In genomic region chr11:79674231-79674630, GRCm38 (mm10) we compare ENCODE assay signal across 13 mouse cellular contexts.
DNase-seq lines count a peak whose midpoint lies in the region; ATAC-seq and TF ChIP-seq lines count a peak whose summit lies in the region.
"Had no signal": no experiment of that assay in that cellular context is flagged by ENCODE, and none has a peak within 500 bp of the region (broad histone marks: within the 10 kb centered on the region; RNA-seq: fewer than 3 reads in every experiment).

No protein-coding gene starts in this region.

- no peak for ATAC-seq in embryonic facial prominence, embryonic 15.5 days (ENCODE audit: insufficient number of reproducible peaks, low FRiP score, low TSS enrichment, low read depth)
- 0 out of 2 replicates have a peak, but pooled peaks have one; percentile 50 for ATAC-seq in monocyte, adult 5-6 weeks (replicated peaks; ENCODE audit: insufficient number of reproducible peaks, low FRiP score, low TSS enrichment, poor library complexity, severe bottlenecking)
- ATAC-seq in activated CD4-positive, CD25-positive, alpha-beta regulatory T cell, adult 4 months: no peak

- H3K9ac ChIP-seq in embryonic facial prominence, embryonic 15.5 days: no peak overlapping the region
- H3K9ac ChIP-seq: hindbrain, embryonic 13.5 days; liver, embryonic 13.5 days had no signal

- peaks cover 58% of the 10 kb centered on the region for H3K4me1 ChIP-seq in cerebellum, adult 2 months (ENCODE audit: control insufficient read depth, insufficient read depth, low read length)
- H3K4me1 ChIP-seq in embryonic facial prominence, embryonic 15.5 days: peaks cover 43% of the 10 kb centered on the region

- no peak overlapping the region for H3K4me2 ChIP-seq in embryonic facial prominence, embryonic 15.5 days (replicated peaks)
- H3K4me2 ChIP-seq: hindbrain, embryonic 13.5 days had no signal

- WGBS in cerebellum, adult 2 months: 54% methylated on average over 3 of the region's 3 CpGs
- WGBS in embryonic facial prominence, embryonic 15.5 days: 63% methylated on average over 3 of the region's 3 CpGs

- no peak overlapping the region for H3K4me3 ChIP-seq in cerebellum, adult 2 months (replicated peaks; ENCODE audit: insufficient read depth, low read depth, low read length)
- H3K4me3 ChIP-seq in layer of hippocampus, adult 2 months: no peak overlapping the region; the same call in 1 of the 2 replicates
- H3K4me3 ChIP-seq in embryonic facial prominence, embryonic 15.5 days (replicated peaks): no peak overlapping the region
- H3K4me3 ChIP-seq: hindbrain, embryonic 13.5 days; liver, embryonic 13.5 days had no signal

- H3K27me3 ChIP-seq in cerebellum, adult 2 months (ENCODE audit: control insufficient read depth, insufficient read depth, low read length): no peaks in the 10 kb centered on the region
- no peaks in the 10 kb centered on the region for H3K27me3 ChIP-seq in embryonic facial prominence, embryonic 15.5 days
- H3K27me3 ChIP-seq: hindbrain, embryonic 13.5 days; liver, embryonic 13.5 days had no signal

- no peaks in the 10 kb centered on the region for H3K9me3 ChIP-seq in embryonic facial prominence, embryonic 15.5 days (replicated peaks)
- H3K9me3 ChIP-seq: hindbrain, embryonic 13.5 days; liver, embryonic 13.5 days had no signal

- no peak for TF ChIP-seq CTCF in cerebellum, adult 2 months (IDR thresholded peaks at IDR 0.05; ENCODE audit: borderline replicate concordance, insufficient read depth, low read depth, low read length)
- TF ChIP-seq CTCF in layer of hippocampus, adult 2 months (conservative IDR thresholded peaks at IDR 0.05): no peak

- TF ChIP-seq POLR2A in cerebellum, adult 2 months (IDR thresholded peaks at IDR 0.05; ENCODE audit: borderline replicate concordance, insufficient read depth, low read length): no peak

- no peak for DNase-seq in cerebellum, adult 2 months
- no peak for DNase-seq in cerebellum, postnatal 36 days
- no peak for DNase-seq in layer of hippocampus, adult 2 months (ENCODE audit: low spot score in 2 of 2)
- DNase-seq in layer of hippocampus, adult 11-12 months (ENCODE audit: low spot score): no peak
- DNase-seq in heart, postnatal 4 days: no peak
- DNase-seq: liver, embryonic 13.5 days; lung, postnatal 10 days; thymus, postnatal 36 days had no signal

- peak overlapping the region; percentile 38 for H3K27ac ChIP-seq in cerebellum, adult 2 months (ENCODE audit: insufficient read depth, low read length)
- H3K27ac ChIP-seq in layer of hippocampus, adult 2 months: peak overlapping the region; percentile 81
- H3K27ac ChIP-seq in embryonic facial prominence, embryonic 15.5 days (replicated peaks): peak overlapping the region; percentile 48; the same call in 1 of the 2 replicates
- H3K27ac ChIP-seq: liver, embryonic 13.5 days; stomach, postnatal 0 days had no signal

- no peaks in the 10 kb centered on the region for H3K36me3 ChIP-seq in embryonic facial prominence, embryonic 15.5 days
- H3K36me3 ChIP-seq: hindbrain, embryonic 13.5 days; liver, embryonic 13.5 days had no signal
